Mouse (Mus musculus) cerebellum, adult 8-10 months (tissue): ENCODE results near the gene Stx2.

Experiments used
- DNase-seq: peaks from one replicate; pipeline ENCODE4 v3.0.0; 2022

The Stx2 gene

GRCm38 (mm10) chr5:128952291-128953195 lies 55.8 kb downstream of the Stx2 start:
- DNase-seq = no peak

- no peak for DNase-seq
Measured at GRCm38 (mm10) chr5:128951472-128951871, 56.9 kb downstream of the Stx2 start.

DNA sequence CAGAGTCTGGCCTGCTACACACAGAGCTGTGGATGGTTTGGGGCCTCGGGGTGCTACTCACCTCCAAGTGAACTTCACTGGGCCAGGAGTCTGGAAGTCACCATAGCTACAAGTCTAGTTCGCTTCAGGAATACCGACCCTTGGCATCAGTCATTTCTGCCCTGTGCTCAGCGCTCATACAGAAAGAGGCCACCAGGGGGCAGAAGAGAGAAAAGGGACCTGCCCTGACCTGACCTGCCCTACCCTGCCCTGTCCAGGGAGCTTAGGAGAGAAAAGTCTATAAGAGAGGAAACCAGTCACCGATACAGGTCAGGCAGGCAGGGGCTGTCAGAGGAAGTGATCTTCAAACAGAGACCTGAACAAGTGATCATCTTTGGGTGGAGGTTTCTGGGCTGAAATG lies 61.3 kb downstream of the Stx2 start:
- no peak for DNase-seq

DNA sequence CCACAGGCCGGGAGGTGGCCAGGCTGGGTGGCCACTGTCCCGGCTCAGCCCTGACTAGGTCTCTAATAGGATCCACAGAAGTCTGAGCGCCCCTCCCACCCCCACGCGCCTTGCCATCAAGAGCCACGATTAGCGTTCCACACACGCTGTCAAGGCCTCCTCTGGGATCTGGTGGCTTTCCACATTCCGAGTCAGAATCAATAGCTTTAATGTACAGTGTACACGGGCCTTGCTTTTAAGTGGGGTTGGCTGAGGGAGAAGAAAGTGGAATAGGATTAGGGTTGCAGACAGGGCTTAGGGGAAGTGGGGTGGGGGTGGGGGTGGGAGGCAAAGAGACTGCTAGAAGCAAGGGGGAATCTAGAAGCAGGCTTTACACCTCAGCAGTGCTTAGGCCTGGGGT lies 67.9 kb downstream of the Stx2 start:
- no peak for DNase-seq

DNA sequence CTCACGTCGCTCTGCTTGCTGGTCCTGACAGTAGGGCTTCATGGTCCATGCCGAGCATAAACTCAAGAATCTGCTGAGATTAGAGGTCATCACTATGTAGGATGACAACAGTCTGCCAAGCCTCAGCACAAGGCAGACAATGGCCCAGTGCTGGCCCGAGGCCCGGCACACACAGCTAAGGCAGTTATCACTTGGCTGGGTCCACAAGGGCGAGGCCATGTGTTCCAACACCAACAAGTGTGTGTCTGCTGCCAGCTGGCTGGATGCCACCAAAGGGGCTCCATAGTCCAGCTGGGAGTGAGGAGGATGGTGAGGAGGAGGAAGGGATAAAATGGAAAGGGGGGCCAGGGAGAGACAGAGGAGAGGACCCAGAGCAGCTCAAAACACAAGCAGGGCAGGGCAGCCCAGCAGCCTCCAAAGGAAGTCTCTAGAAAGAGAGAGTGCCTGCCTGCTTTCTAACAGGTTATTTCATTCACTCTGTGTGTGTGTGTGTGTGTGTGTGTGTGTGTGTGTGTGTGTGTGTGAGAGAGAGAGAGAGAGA lies 72.9 kb downstream of the Stx2 start:
- no peak for DNase-seq
